Mouse (Mus musculus) kidney, adult 2 months (tissue): ENCODE results near the gene Hdac4.

Experiments
- CTCF ChIP-seq: fragments of 200-500 bp; conservative IDR thresholded peaks from 2 replicates; pipeline ENCODE4 v1.5.1; 2011; ENCODE audit warnings: low read depth, mild to moderate bottlenecking, control low read depth, low read length, moderate library complexity, mixed read lengths; ENCODE audit not compliant: insufficient read depth, insufficient read length
- POLR2A ChIP-seq: fragments of 200-500 bp; IDR thresholded peaks from one replicate; pipeline ENCODE4 v1.6.1; 2011; ENCODE audit warnings: low read depth, low read length, control low read depth

DNA sequence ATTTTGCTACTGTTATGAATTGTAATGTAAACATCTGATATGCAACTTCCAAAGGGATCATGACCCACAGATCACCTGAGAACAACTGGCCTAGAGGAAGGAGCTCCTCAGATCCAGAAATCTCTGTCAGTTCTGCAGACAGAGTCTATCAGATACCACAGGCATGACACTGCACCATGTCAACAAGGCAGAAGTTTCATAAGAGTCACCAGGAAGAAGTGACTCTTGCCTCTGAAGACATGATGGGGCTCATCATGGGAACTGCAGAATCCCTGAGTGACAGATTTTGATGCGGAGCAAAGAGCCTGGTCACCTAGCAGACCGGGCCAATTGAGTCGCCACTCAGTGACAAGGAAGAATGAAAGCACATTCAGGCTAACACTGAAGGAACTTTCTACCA, 8.4 kb downstream of the Hdac4 start:
- no peak for TF ChIP-seq POLR2A
- TF ChIP-seq CTCF, result no peak
